In the genomic region with DNA sequence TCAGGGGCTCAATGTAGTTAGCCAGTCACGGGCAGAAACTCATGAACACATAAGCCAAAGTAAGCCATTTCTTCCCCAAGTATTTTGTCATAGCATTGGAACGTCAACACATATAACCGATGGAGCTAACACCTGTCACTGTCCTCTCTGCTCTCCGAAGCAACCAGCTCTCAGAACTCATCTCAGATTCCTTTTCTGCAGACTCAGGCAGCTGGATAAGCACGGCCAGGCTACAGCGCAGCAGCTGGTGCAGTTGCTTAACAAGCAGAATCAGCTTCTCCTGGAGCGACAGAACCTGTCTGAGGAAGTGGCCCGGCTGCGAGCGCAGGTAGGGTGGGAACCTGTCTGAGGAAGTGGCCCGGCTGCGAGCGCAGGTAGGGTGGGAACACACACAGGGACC, we compare ENCODE assay signal across 13 mouse cellular contexts.
DNase-seq lines count a peak whose midpoint lies in the region; ATAC-seq and TF ChIP-seq lines count a peak whose summit lies in the region.
"Had no signal": no experiment of that assay in that cellular context is flagged by ENCODE, and none has a peak within 500 bp of the region (broad histone marks: within the 10 kb centered on the region; RNA-seq: fewer than 3 reads in every experiment).

No protein-coding gene starts in this region.

- no peaks in the 10 kb centered on the region for H3K27me3 ChIP-seq in embryonic facial prominence, embryonic 14.5 days (replicated peaks; ENCODE audit: control insufficient read depth, insufficient read depth, low read length)
- H3K27me3 ChIP-seq in midbrain, embryonic 13.5 days: no peaks in the 10 kb centered on the region
- H3K27me3 ChIP-seq: heart, embryonic 15.5 days had no signal

- peak; percentile 27; the same call in 1 of the 2 replicates for ATAC-seq in embryonic facial prominence, embryonic 14.5 days (ENCODE audit: low read depth)
- ATAC-seq in granulocyte monocyte progenitor cell, adult 5-6 weeks (replicated peaks; ENCODE audit: poor library complexity, severe bottlenecking): 0 out of 2 replicates have a peak, but pooled peaks have one; percentile 8
- ATAC-seq in midbrain, embryonic 13.5 days: no peak
- ATAC-seq: activated CD4-positive, CD25-positive, alpha-beta regulatory T cell, adult 4 months had no signal

- H3K4me3 ChIP-seq in layer of hippocampus, adult 2 months: no peak overlapping the region
- H3K4me3 ChIP-seq in embryonic facial prominence, embryonic 14.5 days (ENCODE audit: low read depth, low read length): no peak overlapping the region
- no peak overlapping the region for H3K4me3 ChIP-seq in midbrain, embryonic 13.5 days (replicated peaks)
- H3K4me3 ChIP-seq: heart, embryonic 15.5 days had no signal

- no peak for DNase-seq in layer of hippocampus, adult 2 months (ENCODE audit: low spot score in 2 of 2)
- no peak for DNase-seq in layer of hippocampus, postnatal 10 days (ENCODE audit: low spot score in 2 of 2)
- DNase-seq in embryonic facial prominence, embryonic 14.5 days (ENCODE audit: low spot score): peak; percentile 77
- DNase-seq in adrenal gland, adult 8-10 months: no peak
- DNase-seq in frontal cortex, postnatal 25 days (ENCODE audit: low spot score in 2 of 2): no peak
- DNase-seq: cerebellum, postnatal 36 days; lung, postnatal 10 days; thymus, adult 18-20 months had no signal

- TF ChIP-seq CTCF in layer of hippocampus, adult 2 months (conservative IDR thresholded peaks at IDR 0.05): no peak

- 0 out of 2 replicates have a peak overlapping the region, but pooled peaks have one; percentile 32 for H3K27ac ChIP-seq in layer of hippocampus, adult 2 months
- H3K27ac ChIP-seq in embryonic facial prominence, embryonic 14.5 days (replicated peaks; ENCODE audit: low read depth, low read length): no peak overlapping the region; the same call in 1 of the 2 replicates
- H3K27ac ChIP-seq in midbrain, embryonic 13.5 days: peak overlapping the region; percentile 82
- H3K27ac ChIP-seq: heart, embryonic 15.5 days; liver, embryonic 14.5 days had no signal

- H3K9ac ChIP-seq in embryonic facial prominence, embryonic 14.5 days (ENCODE audit: low read depth, low read length): no peak overlapping the region
- no peak overlapping the region for H3K9ac ChIP-seq in midbrain, embryonic 13.5 days (replicated peaks)
- H3K9ac ChIP-seq: heart, embryonic 15.5 days; liver, embryonic 14.5 days had no signal

- H3K4me1 ChIP-seq in embryonic facial prominence, embryonic 14.5 days (ENCODE audit: control insufficient read depth, insufficient read depth, low read length): peaks cover 17% of the 10 kb centered on the region
- H3K4me1 ChIP-seq in midbrain, embryonic 13.5 days (replicated peaks): peaks cover 75% of the 10 kb centered on the region

- no peaks in the 10 kb centered on the region for H3K9me3 ChIP-seq in embryonic facial prominence, embryonic 14.5 days (ENCODE audit: control insufficient read depth, low read length)
- H3K9me3 ChIP-seq in midbrain, embryonic 13.5 days: no peaks in the 10 kb centered on the region
- H3K9me3 ChIP-seq: heart, embryonic 15.5 days had no signal

- H3K36me3 ChIP-seq in embryonic facial prominence, embryonic 14.5 days (ENCODE audit: control insufficient read depth, insufficient read depth, low read length): no peaks in the 10 kb centered on the region
- no peaks in the 10 kb centered on the region for H3K36me3 ChIP-seq in midbrain, embryonic 13.5 days
- H3K36me3 ChIP-seq: heart, embryonic 15.5 days had no signal

- WGBS in embryonic facial prominence, embryonic 14.5 days: 72% methylated on average over 13 of the region's 13 CpGs
- 84% methylated on average over 13 of the region's 13 CpGs for WGBS in midbrain, embryonic 13.5 days

- no peak overlapping the region for H3K4me2 ChIP-seq in embryonic facial prominence, embryonic 14.5 days (ENCODE audit: low read depth, low read length)
- H3K4me2 ChIP-seq in midbrain, embryonic 13.5 days (replicated peaks): no peak overlapping the region
- H3K4me2 ChIP-seq: heart, embryonic 15.5 days had no signal
